Mouse (Mus musculus) ES-E14 (cell line): ENCODE results near the gene Chrne. TPM values are rescaled to one million over a fixed set of nuclear protein-coding genes. Genes with fewer than 3 reads are reported as not detected.

Experiments
- DNase-seq: peaks from one replicate; pipeline ENCODE4 v3.0.0-alpha.2; 2013; ENCODE audit warnings: low read depth, low spot score
- H3K27ac ChIP-seq: 2 replicates; pipeline ENCODE4 v1.5.1; 2012; ENCODE audit warnings: low read depth, mild to moderate bottlenecking, low read length, moderate library complexity, mixed read lengths; ENCODE audit not compliant: poor library complexity, insufficient read depth, severe bottlenecking
- H3K36me3 ChIP-seq: 2 replicates; pipeline ENCODE4 v1.6.1; 2012; ENCODE audit warnings: mild to moderate bottlenecking, low read length, moderate library complexity, mixed read lengths; ENCODE audit not compliant: control insufficient read depth, poor library complexity, insufficient read depth, severe bottlenecking
- H3K4me1 ChIP-seq, 2 experiments: fragments of 150-350 bp in 1 of 2; sonication (generic) in 1 of 2; 2 replicates each; pipeline ENCODE4 v1.6.1; 2012; ENCODE audit warnings: low read length in 2 of 2, mild to moderate bottlenecking in 1 of 2, mixed read lengths in 1 of 2; ENCODE audit not compliant: control insufficient read depth in 2 of 2, insufficient read depth in 2 of 2, poor library complexity in 1 of 2
- H3K4me3 ChIP-seq, 2 experiments: fragments of 150-350 bp in 1 of 2; sonication (generic) in 1 of 2; 2 replicates each; pipeline ENCODE4 v1.5.1; 2012; ENCODE audit warnings: low read length in 2 of 2, low read depth in 1 of 2, mild to moderate bottlenecking in 1 of 2, mixed read lengths in 1 of 2; ENCODE audit not compliant: insufficient read depth in 1 of 2, poor library complexity in 1 of 2, severe bottlenecking in 1 of 2
- H3K9ac ChIP-seq: 2 replicates; pipeline ENCODE4 v1.6.1; 2012; ENCODE audit warnings: low read depth, mild to moderate bottlenecking, low read length, mixed read lengths; ENCODE audit not compliant: poor library complexity, insufficient read depth, severe bottlenecking
- H3K9me3 ChIP-seq: fragments of 150-350 bp; sonication (generic); 2 replicates; pipeline ENCODE4 v1.6.1; 2012; ENCODE audit warnings: low read depth, mild to moderate bottlenecking, low read length; ENCODE audit not compliant: control insufficient read depth, insufficient read depth
- CHD2 ChIP-seq: IDR thresholded peaks from 2 replicates; pipeline ENCODE4 v1.6.1; 2014; ENCODE audit warnings: mild to moderate bottlenecking, low read depth, low read length, inconsistent platforms
- HCFC1 ChIP-seq: IDR thresholded peaks from 2 replicates; pipeline ENCODE4 v1.6.1; 2012; ENCODE audit warnings: low read length, inconsistent platforms, borderline replicate concordance; ENCODE audit not compliant: insufficient read depth
- MAFK ChIP-seq: IDR thresholded peaks from 2 replicates; pipeline ENCODE4 v1.6.1; 2014; ENCODE audit warnings: mild to moderate bottlenecking, low read depth, low read length, inconsistent platforms; ENCODE audit not compliant: insufficient read depth
- ZC3H11A ChIP-seq: IDR thresholded peaks from 2 replicates; pipeline ENCODE4 v1.6.1; 2012; ENCODE audit warnings: low read depth, mild to moderate bottlenecking, inconsistent platforms, low read length, borderline replicate concordance
- ZNF384 ChIP-seq: IDR thresholded peaks from 2 replicates; pipeline ENCODE4 v1.6.1; 2012; ENCODE audit warnings: low read depth, low read length, inconsistent platforms
- in situ Hi-C, 2 experiments: fragments of 600-800 bp; cut with MboI; formaldehyde crosslinking; loops; one replicate each; pipeline ENCODE4 v1.15.1; 2025; ENCODE audit warnings: low sequenced_read_pairs in 2 of 2, inconsistent platforms in 1 of 2; ENCODE audit not compliant: unreplicated experiment in 2 of 2
- total RNA-seq: library from RNA; depleted of rRNA; stranded (reverse); fragments of 300-350 nt; gene quantifications from 2 replicates; pipeline ENCODE4 v1.2.3, GENCODE M21; 2012

The Chrne gene
- total RNA-seq, 1 experiment, result not detected

- H3K36me3 ChIP-seq, result peaks cover 3% of the 10 kb centered on the region; the same call in 1 of the 2 replicates
- H3K9me3 ChIP-seq, result no peaks in the 10 kb centered on the region
- H3K4me3 ChIP-seq, result no peak overlapping the region
- in situ Hi-C loops, result no loop called here
- no peak overlapping the region for H3K27ac ChIP-seq
- H3K9ac ChIP-seq, result no peak overlapping the region
- TF ChIP-seq MAFK, result no peak
- TF ChIP-seq HCFC1, result no peak
- TF ChIP-seq CHD2, result no peak
- no peak for TF ChIP-seq ZC3H11A
- no peak for DNase-seq
- H3K4me1 ChIP-seq, result peaks cover 0 to 22% of the 10 kb centered on the region in 2 experiments; a peak in 3 of 4 replicates
Measured at GRCm38 (mm10) chr11:70583022-70583714, 35.8 kb downstream of the Chrne start.

GRCm38 (mm10) chr11:70582196-70582595 lies 36.8 kb downstream of the Chrne start:
- Histone ChIP-seq H3K4me1 (peaks cover 7 to 23% of the 10 kb centered on the region in 2 experiments), H3K9ac (no peak overlapping the region), H3K36me3 (peaks cover 3% of the 10 kb centered on the region; the same call in 1 of the 2 replicates), H3K27ac (no peak overlapping the region), H3K4me3 (no peak overlapping the region), H3K9me3 (no peaks in the 10 kb centered on the region)
- DNase-seq, result no peak
- TF ChIP-seq ZC3H11A (no peak), ZNF384 (no peak), CHD2 (no peak), MAFK (no peak), HCFC1 (no peak)
- in situ Hi-C loops, result no loop called here

DNA sequence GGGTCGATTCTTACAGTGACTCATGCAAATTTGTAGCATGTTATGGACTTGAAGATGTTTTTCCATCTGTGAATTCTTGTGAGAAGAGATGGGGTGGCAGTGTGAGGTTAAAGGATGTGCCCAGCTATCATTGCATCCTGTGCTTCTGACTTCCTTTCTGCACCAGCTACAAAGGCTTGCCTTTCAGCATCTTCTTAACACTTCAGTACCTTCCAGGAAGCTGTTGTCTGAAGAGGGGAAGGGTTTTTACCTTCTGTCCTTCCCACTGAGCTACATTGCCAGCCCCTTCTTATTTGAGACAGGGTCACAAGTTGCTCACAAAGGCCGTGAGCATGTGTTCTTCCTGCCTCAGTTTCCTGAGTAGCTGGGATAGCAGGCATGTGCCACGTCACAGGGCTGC lies 38.1 kb downstream of the Chrne start:
- H3K9me3 ChIP-seq, result no peaks in the 10 kb centered on the region
- TF ChIP-seq ZC3H11A (no peak), MAFK (no peak), ZNF384 (no peak), HCFC1 (no peak), CHD2 (no peak)
- DNase-seq, result no peak
- H3K9ac ChIP-seq, result no peak overlapping the region
- no peak overlapping the region for H3K27ac ChIP-seq
- peaks cover 9 to 33% of the 10 kb centered on the region in 2 experiments for H3K4me1 ChIP-seq
- no peak overlapping the region for H3K4me3 ChIP-seq
- in situ Hi-C loops, result no loop called here
- peaks cover 3% of the 10 kb centered on the region; the same call in 1 of the 2 replicates for H3K36me3 ChIP-seq

GRCm38 (mm10) chr11:70580358-70580720 lies 38.7 kb downstream of the Chrne start:
- H3K27ac ChIP-seq, result peak overlapping the region; percentile 31; the same call in 1 of the 2 replicates
- TF ChIP-seq HCFC1, result no peak
- H3K4me3 ChIP-seq, result no peak overlapping the region
- DNase-seq, result no peak
- in situ Hi-C loops, result no loop called here
- peaks cover 9 to 31% of the 10 kb centered on the region in 2 experiments for H3K4me1 ChIP-seq
- H3K9ac ChIP-seq, result no peak overlapping the region
- H3K36me3 ChIP-seq, result peaks cover 3% of the 10 kb centered on the region; the same call in 1 of the 2 replicates
- H3K9me3 ChIP-seq, result no peaks in the 10 kb centered on the region
